Mouse (Mus musculus): ENCODE results near the gene Chchd6. TPM values are rescaled to one million over a fixed set of nuclear protein-coding genes. Genes with fewer than 3 reads are reported as not detected.

Chchd6 gene
- 4.8 TPM for polyA plus RNA-seq (2017; shearing (Covaris generic))

GRCm38 (mm10) chr6:89595018-89595776 is at the start of gene Chchd6:
TSS of gene Chchd6 (minus strand) at chr6:89595652.

GRCm38 (mm10) chr6:89643798-89644270 is 48.4 kb upstream of the Chchd6 start, which contains the start of gene Txnrd3:
TSS of gene Txnrd3 (plus strand) at chr6:89643988.

GRCm38 (mm10) chr6:89362281-89363106 is 233.0 kb downstream of the Chchd6 start, which contains the start of gene Plxna1:
TSS of gene Plxna1 (minus strand) at chr6:89362620.

Other genes with a start within 250 kb of the Chchd6 start
- 5.0 TPM for gene Plxna1, start 233.0 kb downstream of the Chchd6 start, polyA plus RNA-seq (2017; shearing (Covaris generic))
- 8.5 TPM for gene Txnrd3, start 48.3 kb upstream of the Chchd6 start, polyA plus RNA-seq (2017; shearing (Covaris generic))
- not detected for gene Vmn1r40, start 111.9 kb upstream of the Chchd6 start, polyA plus RNA-seq (2017; shearing (Covaris generic))
- not detected for gene Vmn1r41, start 145.1 kb upstream of the Chchd6 start, polyA plus RNA-seq (2017; shearing (Covaris generic))